Mouse (Mus musculus) ES-Bruce4 (cell line): Measurements from ENCODE around the gene Trpm6.

Source experiments
- CTCF ChIP-seq: IDR thresholded peaks from one replicate; pipeline ENCODE4 v1.8.1; 2011; ENCODE audit warnings: low read depth, low read length
- EP300 ChIP-seq: IDR thresholded peaks from 2 replicates; pipeline ENCODE4 v1.6.1; 2011; ENCODE audit warnings: low read depth, low read length; ENCODE audit not compliant: insufficient read depth
- POLR2A ChIP-seq: IDR thresholded peaks from one replicate; pipeline ENCODE4 v1.8.1; 2011; ENCODE audit warnings: low read length; ENCODE audit not compliant: insufficient read depth

DNA sequence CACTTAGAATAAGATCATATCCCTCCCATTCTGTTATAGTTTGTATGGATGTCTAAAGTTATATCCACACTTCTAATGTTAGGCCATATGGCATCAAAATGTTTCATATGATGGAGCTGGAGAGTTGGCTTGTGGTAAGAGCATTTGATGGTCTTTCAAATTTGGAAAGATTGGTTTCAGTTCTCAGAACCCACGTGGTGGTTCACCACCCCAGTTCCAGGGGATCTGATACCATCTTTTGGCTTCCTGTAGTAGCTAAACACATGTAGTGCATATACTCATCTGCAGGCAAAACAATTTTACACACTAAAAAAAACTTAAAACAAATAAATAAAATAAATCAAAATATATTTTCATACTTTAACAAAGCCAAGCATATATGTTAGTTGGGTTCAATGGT lies 21.3 kb downstream of the Trpm6 start:
- no peak for TF ChIP-seq CTCF
- no peak for TF ChIP-seq POLR2A
- no peak for TF ChIP-seq EP300
